Mouse (Mus musculus) frontal cortex, postnatal 14 days (tissue): ENCODE measurements around the gene Ccdc122.

Experiments
- DNase-seq, 2 experiments: peaks; one replicate each; pipeline ENCODE4 v3.0.0; 2022; ENCODE audit warnings: low spot score in 2 of 2

Gene Ccdc122

DNA sequence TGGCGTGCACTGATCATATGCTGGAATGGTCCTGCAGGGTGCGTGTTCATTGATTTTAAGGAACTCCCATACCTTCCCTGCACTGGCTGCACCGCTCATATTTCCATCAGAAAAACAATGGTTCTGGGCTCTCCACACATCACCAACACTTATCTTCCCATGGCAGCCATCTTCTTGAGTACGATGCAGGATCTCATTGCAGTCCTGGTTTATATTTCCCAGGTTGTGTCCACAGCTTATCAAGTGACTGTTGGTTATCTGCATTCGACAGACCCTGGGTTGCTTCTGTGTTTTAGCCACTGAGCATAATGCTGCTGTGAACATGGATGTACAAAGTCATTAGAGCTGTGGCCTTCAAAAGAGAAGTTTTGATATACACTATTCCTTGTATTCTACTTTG is 94.0 kb downstream of the Ccdc122 start:
- no peak for DNase-seq

DNA sequence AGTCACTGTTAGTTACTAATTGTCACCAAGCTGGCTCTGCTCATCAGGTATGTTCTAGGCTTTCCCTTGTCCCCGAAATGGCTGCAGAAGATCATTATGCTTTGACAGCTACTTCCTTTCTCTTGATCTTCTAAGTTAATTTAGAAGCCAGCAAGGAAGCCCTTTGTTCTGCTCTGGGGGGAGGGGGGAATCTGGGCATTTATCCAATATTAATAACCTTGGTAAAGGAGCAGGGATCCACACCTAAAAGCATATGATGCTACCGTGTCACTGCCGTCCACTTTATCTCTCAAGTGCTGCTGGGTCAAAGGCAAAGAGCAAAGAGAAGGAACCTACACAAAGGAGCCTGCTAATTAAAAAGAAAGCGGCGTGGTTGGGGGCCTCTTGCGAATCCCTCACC is 100.4 kb downstream of the Ccdc122 start:
- no peak for DNase-seq

DNA sequence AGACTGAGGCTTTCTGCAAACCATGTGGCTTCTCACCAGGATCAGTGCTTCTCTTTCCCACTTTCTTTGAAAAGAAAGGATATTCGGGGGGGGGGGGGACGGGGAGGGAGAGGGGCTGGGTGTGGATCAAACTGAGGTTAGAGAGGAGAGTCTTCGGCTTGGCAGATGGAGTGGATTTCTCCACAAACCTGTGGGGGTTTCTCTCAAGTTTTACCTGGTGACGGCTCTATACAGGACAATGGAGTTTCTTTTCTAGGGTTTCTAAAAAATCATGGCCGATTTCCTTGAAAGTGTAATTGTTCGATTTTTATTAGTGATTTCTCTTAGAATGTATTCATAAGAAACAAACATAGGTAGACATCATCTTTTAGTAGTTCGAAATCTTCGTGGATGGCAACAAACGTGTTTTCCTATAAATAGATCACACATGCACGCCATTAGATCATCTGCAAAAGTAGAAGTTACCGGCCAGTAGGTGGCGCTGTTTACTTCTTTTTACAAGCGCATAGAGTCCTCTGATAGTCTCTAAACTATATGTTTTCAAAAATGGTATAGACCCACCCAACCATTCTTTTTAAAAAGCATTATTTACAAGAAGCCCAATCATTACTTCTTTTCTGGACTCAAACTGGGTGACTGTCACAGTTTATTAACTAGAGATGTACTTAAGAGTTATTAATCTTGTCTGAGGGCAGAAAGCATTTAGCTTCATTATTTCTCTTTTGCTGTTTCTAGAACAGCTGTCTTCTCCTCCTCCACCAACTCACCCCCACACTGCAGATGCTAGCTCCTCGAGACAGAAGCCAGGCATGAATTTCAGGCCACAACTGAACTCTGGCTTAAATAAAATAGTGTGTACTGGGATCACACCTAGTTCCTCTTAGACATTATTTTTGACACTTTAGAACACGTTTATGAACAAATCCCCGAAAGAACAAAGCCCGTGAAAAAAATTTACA is 105.0 kb downstream of the Ccdc122 start:
- peak in 1 of 2 experiments; percentile 71 for DNase-seq

DNA sequence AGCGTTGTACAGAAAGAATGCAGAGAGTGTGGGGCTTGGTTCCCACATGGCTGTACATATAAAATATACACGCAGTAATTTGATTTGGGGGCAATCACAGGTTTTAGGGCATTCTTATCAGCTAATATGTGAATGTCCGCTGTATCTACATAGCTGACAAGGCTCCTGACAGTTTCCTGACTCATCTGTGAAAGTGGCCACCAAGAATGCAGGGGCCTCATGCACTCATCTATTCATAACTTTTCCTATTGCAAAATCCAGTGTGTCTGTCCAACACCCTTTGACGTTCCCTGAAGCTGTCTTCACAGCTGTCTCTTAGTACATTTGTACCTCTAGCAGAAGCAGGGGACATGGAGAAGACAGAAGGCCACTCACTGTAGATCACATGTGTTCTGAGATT is 108.5 kb downstream of the Ccdc122 start:
- DNase-seq, result no peak

DNA sequence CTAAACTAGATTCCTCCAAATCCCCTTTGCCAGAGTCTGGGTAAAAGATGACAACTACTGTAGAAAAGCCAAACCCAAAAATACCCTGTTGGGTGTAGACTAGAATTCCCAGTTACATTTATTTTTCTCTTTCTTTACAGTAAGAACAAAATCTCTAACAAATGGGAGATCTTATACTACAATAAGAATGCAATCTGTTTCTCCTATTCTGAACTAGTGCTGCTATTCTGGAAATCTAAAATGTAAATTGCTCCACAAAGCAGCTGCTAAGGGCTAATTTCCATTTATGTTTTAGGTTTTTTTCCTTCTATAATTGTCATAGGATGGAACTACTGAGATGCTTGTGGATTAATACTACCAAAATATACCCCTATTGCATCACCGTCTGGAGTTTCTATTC is 111.1 kb downstream of the Ccdc122 start:
- DNase-seq, result no peak

DNA sequence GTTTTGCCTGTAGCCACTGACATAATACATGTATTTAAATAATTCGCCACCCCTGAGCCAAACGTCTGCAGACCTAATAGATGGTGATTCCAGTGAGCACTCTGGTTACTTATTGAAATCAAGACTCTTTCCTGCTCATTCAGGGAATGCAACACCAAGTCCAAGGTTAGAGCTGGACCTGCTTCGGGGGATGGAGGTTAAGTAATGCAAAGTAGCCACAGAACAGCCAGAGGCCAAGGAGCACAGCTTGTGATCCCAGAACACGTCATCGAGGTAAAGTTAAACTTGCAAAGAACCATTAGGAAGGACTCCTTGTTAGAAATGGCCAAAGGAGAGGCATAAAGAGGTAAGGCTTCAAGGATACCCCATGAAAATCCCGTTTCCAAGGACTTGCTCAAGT is 114.0 kb downstream of the Ccdc122 start:
- no peak for DNase-seq

DNA sequence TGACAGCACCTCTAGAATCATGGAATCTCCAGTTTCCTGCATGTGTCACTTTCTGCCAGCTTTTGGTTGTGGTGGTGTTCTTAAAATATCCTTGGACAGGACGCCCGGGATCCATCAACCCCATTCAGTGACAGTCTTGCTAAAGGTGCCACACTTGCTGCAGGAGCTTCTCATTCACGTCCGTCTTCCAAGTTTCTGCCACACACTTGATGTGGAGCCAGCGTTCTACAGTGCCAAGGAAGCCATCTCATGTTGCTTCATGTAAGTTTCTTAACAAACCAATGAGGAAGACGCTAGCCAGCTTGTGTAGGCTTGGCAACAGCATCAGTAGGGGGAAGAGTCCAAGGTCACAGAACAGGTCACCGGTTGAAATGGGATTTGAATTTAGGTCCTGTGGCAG is 114.9 kb downstream of the Ccdc122 start:
- no peak for DNase-seq

DNA sequence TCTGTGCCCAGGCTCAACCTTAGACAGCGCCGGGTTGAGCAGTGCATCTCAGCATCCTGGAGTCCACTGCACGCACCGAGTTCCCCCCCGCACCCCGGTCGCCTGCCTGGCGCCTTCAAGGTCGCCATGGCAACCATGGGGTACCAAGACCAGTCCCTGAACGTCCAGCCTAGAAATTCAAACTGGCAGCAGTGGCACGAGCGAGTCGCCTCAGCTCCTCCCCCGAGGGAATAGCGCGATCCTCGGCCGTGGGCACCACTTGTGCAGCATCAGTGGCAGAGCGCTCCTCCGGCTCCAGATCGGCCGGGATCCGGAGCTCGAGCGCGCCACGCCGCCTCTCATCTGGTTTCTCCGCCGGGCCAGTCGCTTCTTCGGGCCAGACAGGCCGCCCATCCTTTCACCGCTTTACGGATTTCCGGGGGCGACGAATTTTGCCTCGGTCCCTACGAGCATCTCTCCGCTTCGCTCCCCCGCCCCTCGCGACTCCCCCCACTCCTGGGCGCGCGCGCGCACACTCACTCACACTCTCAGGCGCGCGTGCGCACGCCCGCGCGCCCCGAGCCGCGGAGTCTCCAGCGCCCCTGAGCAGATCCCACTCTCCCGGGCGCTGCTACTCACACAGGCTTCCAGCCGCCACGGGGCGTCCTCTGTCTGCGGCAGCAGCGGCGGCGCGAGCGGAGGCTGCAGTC is 119.8 kb downstream of the Ccdc122 start, which contains the start of gene Enox1:
Gene Enox1 (plus strand): TSS at position 542 of the 689 bp plus-strand sequence.
- DNase-seq, result peak; percentile 74 to 78

DNA sequence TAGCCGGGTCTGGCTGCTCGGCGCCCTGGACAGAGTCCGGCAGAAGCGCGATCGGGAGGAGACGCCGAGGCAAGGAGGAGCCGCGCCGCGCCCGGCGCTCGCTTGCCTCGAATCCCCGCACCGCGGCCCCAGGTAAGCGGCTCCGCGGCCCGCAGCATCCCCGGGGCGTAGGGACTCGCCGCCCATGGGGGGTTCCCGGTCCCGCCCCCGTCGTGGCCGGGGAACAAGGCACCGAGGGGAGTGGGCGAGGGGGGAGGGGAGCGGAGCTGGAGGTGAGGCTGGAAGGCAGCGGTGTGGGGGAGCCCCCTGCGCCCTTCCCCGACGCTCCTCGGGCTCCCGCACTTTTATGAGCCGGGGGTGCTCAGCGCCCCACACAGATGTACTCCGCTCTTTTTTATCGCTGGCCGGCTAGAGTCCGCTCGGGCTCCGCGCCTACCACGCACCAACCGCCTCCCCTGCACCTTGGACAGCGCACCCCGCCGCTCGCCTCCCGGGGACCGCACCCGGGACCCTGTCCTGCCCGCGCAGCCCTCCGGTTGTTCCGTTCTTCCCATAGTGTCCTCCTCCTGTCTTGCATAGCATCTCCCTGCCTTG is 120.4 kb downstream of the Ccdc122 start:
- DNase-seq, result no peak

DNA sequence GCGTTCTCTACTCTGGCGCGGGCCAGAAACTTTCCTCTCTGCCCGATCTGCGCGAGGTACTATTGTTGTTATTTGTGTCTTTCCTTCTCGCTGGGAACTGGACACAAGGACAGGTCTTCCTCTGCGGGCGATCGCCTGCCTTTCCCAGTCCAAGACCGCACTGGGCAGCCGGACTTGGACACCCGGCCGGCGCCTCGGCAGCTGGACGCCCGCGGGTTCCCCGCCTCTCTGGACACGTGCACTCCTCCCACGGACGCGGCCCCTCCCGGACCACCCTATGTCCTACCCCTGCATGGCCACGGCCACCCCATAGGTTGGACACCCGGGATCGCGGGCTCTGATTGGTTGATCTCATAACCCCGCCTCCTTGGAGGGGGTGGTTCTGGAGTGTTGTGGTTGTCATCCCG is 120.9 kb downstream of the Ccdc122 start:
- peak; percentile 82 to 83 for DNase-seq

DNA sequence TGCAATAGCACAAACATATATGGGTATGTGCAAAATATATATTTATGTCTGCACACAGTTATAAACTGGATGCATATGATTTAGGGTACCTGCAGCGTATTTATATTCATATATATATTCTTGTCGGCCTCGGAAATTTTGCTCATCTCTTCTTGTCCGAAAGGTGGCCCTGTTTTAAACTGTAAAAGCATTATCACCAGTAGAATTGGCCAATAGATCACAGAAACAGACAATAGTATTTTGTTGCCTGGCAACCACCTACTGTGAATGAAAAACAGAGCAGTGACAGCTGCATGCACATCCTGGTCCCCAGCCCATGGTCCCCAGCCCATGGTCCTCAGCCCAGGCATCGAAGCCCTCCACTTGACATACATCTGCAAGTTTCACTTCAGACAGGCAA is 122.8 kb downstream of the Ccdc122 start:
- DNase-seq, result no peak
